Mouse (Mus musculus) embryonic fibroblast, embryonic 13.5 days (primary cell): Measurements from ENCODE around the gene Mst1.

Source experiments
- CTCF ChIP-seq: IDR thresholded peaks from 2 replicates; pipeline ENCODE4 v1.5.1; 2011; ENCODE audit warnings: mild to moderate bottlenecking, control low read depth, low read length, moderate library complexity, borderline replicate concordance; ENCODE audit not compliant: insufficient read depth
- POLR2A ChIP-seq: IDR thresholded peaks from 2 replicates; pipeline ENCODE4 v1.6.1; 2011; ENCODE audit warnings: low read depth, mild to moderate bottlenecking, control low read depth, low read length, moderate library complexity

GRCm38 (mm10) chr9:108062142-108062541 lies 18.1 kb upstream of the Mst1 start:
- TF ChIP-seq CTCF (no peak), POLR2A (no peak)
